Mouse (Mus musculus) gastrocnemius, postnatal 36 days (tissue): ENCODE measurements around the gene 2900011O08Rik. TPM values are rescaled to one million over a fixed set of nuclear protein-coding genes. Genes with fewer than 3 reads are reported as not detected.

Source experiments
- DNase-seq, 2 experiments: peaks; one replicate each; pipeline ENCODE4 v3.0.0; 2022
- intact Hi-C: fragments of 180-260 bp; cut with DNase I; formaldehyde crosslinking; loops from one replicate; pipeline ENCODE4 v1.15.1; 2025
- microRNA-seq, 2 experiments: library from miRNA; unstranded; fragments of <30 nt; microRNA quantifications; one replicate each; pipeline ENCODE4 v1.2.0; 2021
- total RNA-seq, 2 experiments: library from RNA; stranded (reverse); gene quantifications; 2 replicates each; pipeline ENCODE4 v1.2.3; 2021

The 2900011O08Rik gene
- total RNA-seq, 2 experiments from 2014 or later: not detected

DNA sequence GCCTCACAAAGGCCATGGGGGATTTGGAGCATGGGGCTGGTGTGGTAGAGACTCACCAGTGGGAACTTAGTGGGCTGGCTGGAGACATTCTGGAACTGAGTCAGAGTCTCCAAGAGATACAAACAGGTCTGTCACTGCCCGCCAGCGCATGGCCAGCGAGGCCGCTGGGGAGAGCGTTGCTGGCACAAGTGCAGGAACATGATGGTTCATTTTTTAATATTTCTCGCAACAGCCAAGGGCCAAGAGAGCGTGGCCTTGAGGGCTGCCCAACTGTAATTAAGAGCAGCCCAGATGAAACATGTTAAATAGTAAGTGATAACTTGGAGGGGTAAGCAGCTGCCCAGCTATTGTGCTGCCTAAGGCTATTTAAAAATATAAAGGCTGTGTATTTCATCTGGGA lies 138.3 kb downstream of the 2900011O08Rik start:
- intact Hi-C loops: loop anchor here (10.0 kb wide), 2 partner anchors 220 to 330 kb away; partner anchors contain the start of genes Mpv17l and Pdxdc1

DNA sequence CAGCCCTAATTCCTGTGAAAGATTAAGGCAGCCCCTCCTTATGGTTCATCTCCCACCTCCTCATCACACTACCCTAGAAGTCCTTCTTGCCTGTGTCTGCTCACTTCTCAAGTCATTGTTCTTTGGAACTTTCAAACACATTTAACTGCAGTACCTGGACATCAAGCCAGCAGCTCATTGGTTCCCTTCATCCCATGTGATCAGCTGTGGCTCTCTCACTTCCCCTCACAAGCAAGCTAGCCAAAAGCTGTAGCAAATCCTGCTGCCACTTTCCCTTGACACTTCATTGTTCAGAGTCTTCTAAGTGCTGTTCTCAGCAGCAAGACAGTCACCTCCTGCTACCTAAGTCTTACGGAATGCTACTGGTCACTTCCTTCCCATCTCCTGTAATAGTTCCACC lies 138.8 kb downstream of the 2900011O08Rik start:
- intact Hi-C loops: loop anchor here (10.0 kb wide), 2 partner anchors 220 to 330 kb away; partner anchors contain the start of genes Mpv17l and Pdxdc1
- no peak for DNase-seq

More for the DNA sequence above, 138.3 kb downstream of the 2900011O08Rik start:
- DNase-seq: no peak

DNA sequence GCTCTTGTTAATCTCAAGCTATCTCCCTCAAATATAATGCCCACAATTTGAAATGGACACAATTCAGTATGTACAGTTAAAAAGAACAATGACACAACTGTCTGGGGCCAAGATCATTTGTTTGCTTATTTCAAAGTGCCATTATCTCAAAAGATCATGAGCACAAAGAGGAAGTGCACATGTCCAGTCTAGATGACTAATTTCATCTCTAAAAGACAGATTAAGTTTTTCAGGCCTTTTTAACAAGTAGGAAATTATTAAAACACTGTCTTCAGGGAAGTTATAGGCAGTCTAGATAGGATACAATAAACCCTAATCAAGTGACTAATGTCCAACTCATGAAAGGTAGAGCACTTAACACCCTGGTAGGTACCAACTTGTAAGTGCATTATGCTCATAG lies 142.6 kb downstream of the 2900011O08Rik start:
- no peak for DNase-seq
- intact Hi-C loops: loop anchor here (10.0 kb wide), 2 partner anchors 224 to 334 kb away; partner anchors contain the start of genes Mpv17l and Pdxdc1

DNA sequence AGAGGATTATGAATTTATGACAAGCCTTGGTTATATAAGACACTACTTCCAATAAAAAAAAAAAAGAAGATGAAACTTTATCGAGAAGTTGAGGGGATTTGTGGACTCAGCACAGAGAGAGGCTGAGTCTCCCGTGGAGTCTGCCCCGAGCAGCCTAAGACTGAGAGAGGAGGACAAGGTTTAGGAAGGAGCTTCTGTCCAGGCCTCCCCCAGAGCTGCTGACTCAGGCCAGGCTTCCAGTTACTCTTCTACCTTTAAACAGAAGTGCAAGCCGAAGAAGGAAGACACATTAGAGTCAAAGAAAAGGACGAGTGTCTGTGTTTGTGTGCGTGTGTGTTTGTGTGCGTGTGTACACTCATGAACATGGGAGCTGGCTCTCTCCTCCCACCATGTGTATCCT lies 144.4 kb downstream of the 2900011O08Rik start:
- no peak for DNase-seq
- intact Hi-C loops: no loop called here

DNA sequence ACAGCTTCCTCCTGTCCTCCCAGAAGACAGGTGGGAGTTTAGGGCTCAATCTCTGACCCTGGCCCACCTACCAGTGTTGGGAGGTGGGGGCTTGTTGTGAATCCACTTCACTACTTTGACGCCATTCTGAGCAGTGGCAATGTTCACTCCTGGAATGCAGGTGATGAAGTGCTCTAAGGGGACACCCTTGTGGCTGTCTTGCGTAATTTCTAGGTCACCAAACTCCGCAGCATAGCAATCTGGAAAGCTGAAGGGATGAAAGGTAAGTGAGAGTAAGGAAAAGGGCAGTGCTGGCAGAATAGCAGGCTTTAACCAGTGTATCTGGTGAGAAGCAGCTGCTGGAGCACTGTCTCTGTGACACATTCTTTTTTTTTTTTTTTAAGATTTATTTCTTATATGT lies 145.0 kb downstream of the 2900011O08Rik start:
- no peak for DNase-seq
- intact Hi-C loops: no loop called here

DNA sequence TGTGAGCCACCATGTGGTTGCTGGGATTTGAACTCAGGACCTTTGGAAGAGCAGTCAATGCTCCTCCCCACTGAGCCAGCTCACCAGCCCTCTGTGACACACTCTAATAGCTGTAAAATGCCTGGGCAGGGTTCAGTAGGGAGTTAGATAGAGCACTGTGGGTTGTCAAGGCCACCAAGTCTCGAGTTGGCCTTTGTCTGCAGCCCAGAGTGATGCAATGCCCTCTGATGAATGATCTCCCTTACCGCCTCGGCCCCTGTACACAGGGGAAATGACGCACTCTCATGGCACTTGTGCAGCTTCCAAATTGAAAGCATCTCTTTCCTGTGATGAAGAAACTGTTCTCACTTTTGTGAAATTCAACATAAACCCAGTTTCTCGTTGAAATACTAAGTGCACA lies 145.4 kb downstream of the 2900011O08Rik start:
- intact Hi-C loops: no loop called here
- DNase-seq: no peak

DNA sequence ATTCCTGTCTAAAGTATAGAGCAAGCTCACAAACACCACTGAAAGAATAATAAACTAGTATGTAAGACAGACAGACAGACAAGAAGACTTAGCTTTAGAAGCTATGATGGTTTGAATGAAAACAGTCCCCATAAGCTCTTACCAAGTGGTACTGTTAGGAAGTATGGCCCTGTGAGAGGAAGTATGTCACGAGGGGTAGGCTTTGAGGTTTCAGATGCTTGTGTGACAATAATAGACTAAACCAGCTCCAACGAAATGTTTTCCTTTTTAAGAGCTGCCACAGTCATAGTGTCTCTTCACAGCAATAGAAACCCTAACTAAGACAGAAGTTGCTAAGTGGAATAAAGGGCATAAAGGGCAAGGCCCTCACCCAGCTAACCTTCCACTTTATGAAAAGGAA lies 148.6 kb downstream of the 2900011O08Rik start:
- DNase-seq: no peak
- intact Hi-C loops: no loop called here

DNA sequence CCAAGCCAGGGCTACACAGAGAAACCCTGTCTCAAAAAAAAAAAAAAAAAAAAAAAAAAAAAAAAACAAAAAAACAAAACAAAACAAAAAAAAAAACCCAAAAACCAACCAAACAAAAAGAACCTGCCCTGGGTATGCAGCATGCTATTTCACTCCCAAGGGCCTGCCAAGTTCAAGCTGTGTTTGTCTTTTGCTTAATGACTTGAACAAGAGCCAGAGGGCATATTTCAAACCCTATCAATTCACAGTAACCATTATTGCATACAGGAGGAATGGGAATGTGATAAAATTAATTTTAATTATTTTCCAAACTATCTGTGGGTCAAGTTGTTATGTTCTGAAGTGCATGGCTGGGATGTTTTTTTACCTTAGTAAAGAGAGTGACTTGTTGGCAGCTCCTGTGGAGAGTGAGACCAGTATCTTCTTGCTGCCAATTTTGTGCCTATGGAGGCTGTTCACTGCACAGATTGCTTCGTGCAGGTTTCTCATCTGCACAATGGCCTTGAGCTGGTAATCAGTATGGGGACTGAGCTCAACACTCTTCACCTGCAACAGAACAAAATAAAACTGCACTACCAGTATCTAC lies 151.7 kb downstream of the 2900011O08Rik start:
- DNase-seq: no peak
- intact Hi-C loops: no loop called here

DNA sequence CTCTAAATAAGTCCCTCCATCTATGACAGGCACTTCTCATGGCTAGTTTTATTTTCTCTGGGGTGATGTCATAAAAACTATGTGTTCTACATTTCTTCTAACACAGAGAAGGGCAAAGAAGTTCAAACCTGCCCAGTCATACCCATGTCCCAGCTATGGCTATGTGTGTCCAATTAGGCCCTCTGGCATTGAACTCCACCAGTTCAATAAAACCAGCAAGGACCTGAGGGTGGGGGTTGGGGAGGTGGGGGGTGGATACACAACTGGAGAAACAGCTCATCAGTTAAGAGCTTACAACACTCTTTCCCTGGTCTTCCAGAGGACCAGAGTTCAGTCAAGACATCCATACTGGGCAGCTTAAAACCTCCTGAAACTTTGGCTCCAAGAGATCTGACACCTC lies 152.7 kb downstream of the 2900011O08Rik start:
- no peak for DNase-seq
- intact Hi-C loops: no loop called here

DNA sequence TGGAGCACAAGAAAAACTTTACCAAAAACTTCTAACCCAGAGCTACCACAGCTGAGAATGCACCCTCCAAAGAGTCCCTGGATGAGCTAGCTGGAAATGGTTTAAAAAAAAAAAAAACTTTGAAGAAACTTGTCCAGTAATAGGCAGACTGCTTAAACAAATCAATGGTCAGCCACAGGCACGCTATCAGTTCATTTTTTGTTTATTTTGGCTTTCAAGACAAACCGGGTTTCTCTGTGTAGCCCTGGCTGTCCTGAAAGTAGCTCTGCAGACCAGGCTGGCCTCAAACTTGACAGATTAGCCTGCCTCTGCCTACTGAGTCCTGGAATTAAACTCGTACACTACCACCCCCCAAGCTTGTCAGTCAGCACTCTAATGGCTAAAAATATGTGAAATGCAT lies 156.9 kb downstream of the 2900011O08Rik start:
- intact Hi-C loops: no loop called here
- no peak for DNase-seq

DNA sequence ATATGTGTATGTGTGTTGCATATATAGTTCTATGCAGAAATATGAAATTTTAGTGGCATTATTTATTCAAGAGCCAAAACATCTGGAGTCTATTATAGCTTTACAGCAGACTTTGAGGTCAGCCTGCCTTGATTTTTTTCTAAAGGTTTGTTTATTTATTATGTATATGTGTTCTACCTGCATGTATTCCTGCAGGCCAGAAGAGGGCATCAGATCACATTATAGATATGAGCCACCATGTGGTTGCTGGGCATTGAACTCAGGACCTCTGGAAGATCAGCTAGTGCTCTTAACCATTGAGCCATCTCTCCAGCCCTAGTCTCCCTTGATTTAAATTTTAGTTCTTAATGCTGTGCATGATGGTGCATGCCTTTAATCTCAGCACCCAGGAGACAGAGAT lies 161.3 kb downstream of the 2900011O08Rik start:
- intact Hi-C loops: no loop called here
- no peak for DNase-seq

Small RNA genes lying within 50 kb of the gene (microRNA-seq; reads per million reads assigned to microRNA genes)
- 0 reads per million in 2 experiments for gene Gm27671

Other genes starting within 250 kb of the 2900011O08Rik start
- gene Rrn3, start 205.9 kb upstream of the 2900011O08Rik start, total RNA-seq: 10 to 100 TPM; 29.9 to 32.7 TPM
- gene Ntan1, start 167.8 kb upstream of the 2900011O08Rik start, total RNA-seq: 10 to 100 TPM; 37.3 to 39.9 TPM
- gene Pdxdc1, start 83.5 kb upstream of the 2900011O08Rik start, total RNA-seq: 10 to 100 TPM; 41.9 to 45.6 TPM
- under 1 TPM; 0.49 to 0.69 TPM for gene Mpv17l, start 83.4 kb upstream of the 2900011O08Rik start, total RNA-seq
- gene Ifitm7, start 284 bp downstream of the 2900011O08Rik start, total RNA-seq: not detected
- gene Nde1, start 176.7 kb downstream of the 2900011O08Rik start, total RNA-seq: 10 to 100 TPM; 24.7 to 29.8 TPM
- 10 to 100 TPM; 17.5 to 18.8 TPM for gene Marf1, start 176.7 kb downstream of the 2900011O08Rik start, total RNA-seq